Mouse (Mus musculus): Measurements from ENCODE around the gene Rreb1.

Gene Rreb1

GRCm38 (mm10) chr13:37778147-37778593 is at the start of gene Rreb1:
TSS of gene Rreb1 (plus strand) at chr13:37778400.
- DNase-seq (ENCODE audit: low spot score) = no peak

GRCm38 (mm10) chr13:37728551-37728950 is 49.6 kb upstream of the Rreb1 start:
- no peak for DNase-seq (ENCODE audit: low spot score)

GRCm38 (mm10) chr13:37731914-37732693 is 46.1 kb upstream of the Rreb1 start:
- DNase-seq (ENCODE audit: low spot score) = no peak

- DNase-seq (ENCODE audit: low spot score) = no peak
Observed at GRCm38 (mm10) chr13:37734501-37734900, 43.7 kb upstream of the Rreb1 start.

GRCm38 (mm10) chr13:37740111-37740510 is 38.1 kb upstream of the Rreb1 start:
- DNase-seq (ENCODE audit: low spot score) = no peak

- DNase-seq (ENCODE audit: low spot score) = no peak
Observed at GRCm38 (mm10) chr13:37740752-37741151, 37.4 kb upstream of the Rreb1 start.

- DNase-seq (ENCODE audit: low spot score) = no peak
Observed at GRCm38 (mm10) chr13:37742248-37742647, 36.0 kb upstream of the Rreb1 start.

GRCm38 (mm10) chr13:37747504-37747903 is 30.7 kb upstream of the Rreb1 start:
- no peak for DNase-seq (ENCODE audit: low spot score)

- no peak for DNase-seq (ENCODE audit: low spot score)
Observed at GRCm38 (mm10) chr13:37749485-37749884, 28.7 kb upstream of the Rreb1 start.

GRCm38 (mm10) chr13:37751154-37751950 is 26.8 kb upstream of the Rreb1 start:
- DNase-seq (ENCODE audit: low spot score) = no peak

GRCm38 (mm10) chr13:37759341-37760012 is 18.7 kb upstream of the Rreb1 start:
- DNase-seq (ENCODE audit: low spot score) = no peak

- DNase-seq (ENCODE audit: low spot score) = no peak
Observed at GRCm38 (mm10) chr13:37760013-37760342, 18.2 kb upstream of the Rreb1 start.

- DNase-seq (ENCODE audit: low spot score) = no peak
Observed at GRCm38 (mm10) chr13:37760373-37760772, 17.8 kb upstream of the Rreb1 start.

- no peak for DNase-seq (ENCODE audit: low spot score)
Observed at GRCm38 (mm10) chr13:37760957-37761941, 17.0 kb upstream of the Rreb1 start.

- no peak for DNase-seq (ENCODE audit: low spot score)
Observed at GRCm38 (mm10) chr13:37763800-37764407, 14.3 kb upstream of the Rreb1 start.

- DNase-seq (ENCODE audit: low spot score) = no peak
Observed at GRCm38 (mm10) chr13:37769777-37770176, 8.4 kb upstream of the Rreb1 start.

- DNase-seq (ENCODE audit: low spot score) = no peak
Observed at GRCm38 (mm10) chr13:37773476-37773875, 4.7 kb upstream of the Rreb1 start.

GRCm38 (mm10) chr13:37776675-37777074 is 1.5 kb upstream of the Rreb1 start:
- no peak for DNase-seq (ENCODE audit: low spot score)

- DNase-seq (ENCODE audit: low spot score) = no peak
Observed at GRCm38 (mm10) chr13:37777351-37778146, 651 bp upstream of the Rreb1 start.

- DNase-seq (ENCODE audit: low spot score) = no peak
Observed at GRCm38 (mm10) chr13:37778594-37779231, 513 bp downstream of the Rreb1 start.
